Mouse (Mus musculus) lung, adult 2 months (tissue): ENCODE measurements around the gene Bod1.

Experiments used
- CTCF ChIP-seq: fragments of 200-500 bp; IDR thresholded peaks from 2 replicates; pipeline ENCODE4 v1.5.1; 2011; ENCODE audit warnings: mild to moderate bottlenecking, low read length, control low read depth; ENCODE audit not compliant: insufficient read depth
- POLR2A ChIP-seq: fragments of 200-500 bp; IDR thresholded peaks from 2 replicates; pipeline ENCODE4 v1.6.1; 2011; ENCODE audit warnings: low read depth, mild to moderate bottlenecking, control low read depth, low read length, borderline replicate concordance; ENCODE audit errors: extremely low read depth

- TF ChIP-seq POLR2A (no peak), CTCF (no peak)
Observed at GRCm38 (mm10) chr11:31694109-31694508, 22.4 kb upstream of the Bod1 start.
